Mouse (Mus musculus) spleen, adult 2 months (tissue): ENCODE results near the gene Slit3.

Experiments used
- CTCF ChIP-seq: fragments of 200-500 bp; IDR thresholded peaks from 2 replicates; pipeline ENCODE4 v1.5.1; 2011; ENCODE audit warnings: mild to moderate bottlenecking, inconsistent platforms; ENCODE audit not compliant: insufficient read depth, insufficient read length, insufficient replicate concordance; ENCODE audit errors: extremely low read depth
- POLR2A ChIP-seq: fragments of 200-500 bp; IDR thresholded peaks from 2 replicates; pipeline ENCODE4 v1.6.1; 2011; ENCODE audit warnings: low read depth, low read length, inconsistent platforms

GRCm38 (mm10) chr11:35361071-35361470 is 240.0 kb downstream of the Slit3 start:
- TF ChIP-seq POLR2A (no peak), CTCF (no peak)
